Mouse (Mus musculus) embryo, embryonic 11 days (tissue): Measurements from ENCODE around the gene Fscb.

ENCODE experiments used
- DNase-seq: peaks from one replicate; pipeline ENCODE4 v3.0.0-alpha.2; 2015

The Fscb gene

DNA sequence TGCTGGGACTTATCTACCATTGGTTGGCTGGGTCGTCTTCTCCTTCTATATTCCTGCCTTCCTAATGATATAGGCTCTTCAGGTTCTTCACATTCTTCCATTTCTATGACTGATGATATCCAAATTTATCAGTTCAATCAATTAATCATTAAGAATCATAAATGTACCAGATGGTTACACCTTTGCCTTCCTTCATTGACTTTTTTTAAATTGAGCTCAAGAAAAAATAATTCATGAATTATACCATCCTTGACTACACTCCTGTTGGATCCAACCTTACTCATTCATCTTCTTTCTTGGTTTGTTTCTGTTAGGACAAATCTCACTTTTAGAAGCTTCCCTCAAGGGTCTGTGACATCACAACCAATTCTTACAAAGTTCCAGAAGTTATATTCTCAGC lies at the start of gene Fscb:
TSS of gene Fscb (minus strand) at position 101 of the 400 bp plus-strand sequence.
- DNase-seq, result no peak

DNA sequence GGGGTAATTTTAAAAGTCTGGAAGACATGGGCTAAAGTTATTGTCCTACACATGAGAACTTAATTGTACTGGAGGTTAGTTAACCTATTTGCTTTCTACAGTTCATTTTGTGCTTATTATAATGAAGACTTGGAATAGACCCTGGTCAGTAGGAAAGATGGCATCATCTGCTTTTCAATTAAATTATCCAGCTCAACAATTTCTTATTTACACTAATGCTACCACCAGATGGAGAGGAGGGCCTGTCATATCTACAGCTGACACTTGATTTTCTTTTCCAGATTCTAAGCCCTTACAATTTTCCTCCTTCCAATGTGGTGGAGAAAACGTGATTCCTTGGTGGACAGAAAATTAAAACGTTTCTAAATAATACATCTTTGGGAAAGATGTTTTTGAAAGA lies 42.3 kb upstream of the Fscb start:
- DNase-seq, result no peak

DNA sequence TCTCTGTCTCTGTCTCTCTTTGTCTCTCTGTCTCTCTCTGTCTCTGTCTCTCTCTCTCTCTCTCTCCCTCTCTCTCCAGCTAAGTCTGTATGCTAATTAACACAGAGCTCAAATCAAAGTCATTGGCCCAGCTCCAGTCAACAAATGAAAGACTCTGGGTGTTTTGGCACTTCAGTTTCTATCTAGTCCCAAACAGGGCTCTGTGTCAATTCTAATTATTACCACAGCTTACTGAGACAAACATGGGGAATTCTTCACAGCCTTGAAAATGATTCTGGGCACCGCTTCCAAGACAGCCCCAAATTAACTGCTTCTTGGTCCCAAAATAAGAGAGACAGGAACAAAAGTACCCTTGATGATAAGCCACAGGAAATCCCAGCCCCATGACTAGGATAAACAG lies 38.9 kb upstream of the Fscb start:
- no peak for DNase-seq

DNA sequence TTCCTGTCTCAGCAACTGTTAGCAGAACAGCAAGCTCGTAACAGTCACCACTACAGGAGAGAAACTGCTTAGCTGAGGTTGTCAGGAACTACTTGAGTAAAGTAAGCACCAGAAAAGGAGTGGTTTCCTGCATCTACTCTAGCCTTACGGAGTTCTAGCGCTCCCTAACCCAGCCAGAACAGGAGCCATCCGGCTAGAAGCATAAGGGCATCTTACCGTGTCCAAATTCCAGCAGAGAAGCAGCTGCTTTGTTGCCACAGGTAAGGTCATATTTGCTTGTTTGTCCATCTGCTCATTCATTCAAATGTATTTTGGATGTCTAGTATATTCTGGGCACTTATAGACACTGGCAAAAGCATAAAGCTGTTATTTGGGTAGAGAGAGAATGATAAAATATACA lies 23.2 kb upstream of the Fscb start:
- DNase-seq, result no peak

DNA sequence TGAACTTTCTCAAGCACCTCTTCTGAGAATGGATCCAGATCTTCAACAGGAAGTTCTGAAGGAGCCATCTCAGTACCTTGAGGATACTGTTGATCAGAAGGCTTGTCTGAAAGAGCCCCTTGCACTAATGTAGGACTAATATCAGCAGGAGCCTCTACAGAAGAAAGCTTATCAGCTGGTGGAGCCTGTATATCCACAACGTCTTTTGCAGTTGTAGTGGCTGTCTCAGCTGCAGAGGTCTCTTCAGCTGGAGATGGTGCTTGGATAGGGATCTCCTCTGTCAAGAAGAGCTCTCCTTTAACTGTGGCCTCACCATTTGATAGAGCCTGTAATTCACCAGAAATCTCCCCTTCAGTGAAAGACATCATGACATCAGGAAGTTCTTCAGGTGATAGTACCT lies 875 bp downstream of the Fscb start:
- no peak for DNase-seq

DNA sequence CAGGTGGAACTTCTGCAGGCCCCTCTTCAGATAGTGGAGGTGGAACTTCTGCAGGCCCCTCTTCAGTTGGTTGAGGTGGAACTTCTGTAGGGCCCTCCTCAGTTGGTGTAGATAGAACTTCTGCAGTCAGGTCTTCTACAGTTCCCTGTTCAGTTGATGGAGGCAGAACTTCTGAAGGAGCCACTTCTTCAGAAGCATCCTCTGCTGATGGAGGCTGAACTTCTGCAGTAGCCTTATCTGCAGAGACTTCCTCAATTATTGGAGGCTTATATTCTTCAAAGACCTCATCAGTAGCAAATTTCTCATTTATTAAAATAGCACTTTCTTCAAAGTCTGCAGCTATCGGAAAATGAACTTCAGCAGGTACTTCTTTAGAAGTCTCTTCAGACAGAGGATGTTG lies 1.4 kb downstream of the Fscb start:
- DNase-seq, result no peak

DNA sequence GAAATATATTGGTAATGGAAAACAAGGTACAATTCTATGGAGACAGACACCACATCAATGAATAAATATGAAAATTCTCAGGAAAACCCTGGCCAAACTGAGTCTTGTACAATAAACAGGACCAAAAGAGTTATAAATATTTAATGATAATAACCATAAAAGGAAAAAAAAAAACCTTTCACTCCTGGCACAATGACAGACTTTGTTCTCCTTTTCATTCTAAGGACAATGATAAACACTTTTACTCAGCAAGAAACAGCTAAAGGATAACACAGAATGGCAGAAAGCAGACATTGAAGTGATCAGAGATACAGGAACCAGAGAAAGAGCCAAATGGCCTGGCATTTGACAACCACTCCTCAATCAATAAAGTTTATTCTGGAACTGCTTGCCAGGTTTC lies 19.3 kb downstream of the Fscb start:
- no peak for DNase-seq

DNA sequence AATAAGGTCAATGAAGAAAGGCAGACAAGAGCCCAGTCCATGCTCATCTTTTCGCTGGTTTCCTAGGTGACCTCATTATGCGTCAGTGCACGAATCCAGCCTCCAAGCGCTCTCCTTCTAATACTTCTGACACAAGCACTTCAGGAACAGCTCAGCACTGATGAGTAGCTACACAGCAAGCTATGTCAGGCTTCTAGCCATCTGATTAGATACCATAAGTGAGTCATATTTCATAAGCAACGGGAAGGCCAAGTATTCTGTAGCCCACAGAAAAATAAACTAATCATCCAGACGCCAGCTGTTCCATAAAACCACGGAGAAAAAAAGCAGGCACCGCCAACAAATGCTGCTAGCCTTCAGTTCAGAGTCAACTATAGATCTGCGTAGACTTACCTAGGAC lies 24.6 kb downstream of the Fscb start:
- no peak for DNase-seq

DNA sequence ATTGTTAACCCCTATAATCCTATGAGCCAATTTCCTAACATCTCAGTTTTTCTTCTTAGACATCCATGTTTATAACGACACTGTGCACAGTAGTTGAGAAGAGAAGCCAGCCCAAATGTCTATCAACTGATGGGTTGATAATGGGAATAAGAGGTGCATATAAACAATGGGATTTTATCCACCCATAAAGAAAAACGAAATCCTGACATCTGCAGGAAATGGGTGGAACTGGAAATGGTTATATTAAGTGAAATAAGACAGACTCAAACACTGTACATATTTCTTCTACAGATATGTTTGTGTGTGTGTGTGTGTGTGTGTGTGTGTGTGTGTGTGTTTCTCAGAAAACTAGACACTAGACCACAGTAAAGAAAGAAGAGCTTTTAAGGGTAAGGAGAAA lies 37.8 kb downstream of the Fscb start:
- DNase-seq, result no peak
